Mouse (Mus musculus): ENCODE results near the gene Pus7l.

- TF ChIP-seq CEBPB (IDR thresholded peaks at IDR 0.05; ENCODE audit: insufficient read depth, poor library complexity, severe bottlenecking) = no peak
- TF ChIP-seq POLR2A (IDR thresholded peaks at IDR 0.05; ENCODE audit: insufficient read length, low read depth) = no peak
- TF ChIP-seq MAX (IDR thresholded peaks at IDR 0.05; ENCODE audit: low read depth) = no peak
- TF ChIP-seq MYOG (IDR thresholded peaks at IDR 0.05; ENCODE audit: control insufficient read depth in 1 of 3, insufficient read depth in 1 of 3, insufficient read length in 2 of 3, low read depth in 2 of 3) = no peak
- TF ChIP-seq POLR2AphosphoS2 (IDR thresholded peaks at IDR 0.05; ENCODE audit: insufficient read length, low read depth) = no peak
- TF ChIP-seq USF1 (IDR thresholded peaks at IDR 0.05; ENCODE audit: low read depth) = no peak
- no peak for TF ChIP-seq SRF (IDR thresholded peaks at IDR 0.05; ENCODE audit: control insufficient read depth, insufficient read length, low read depth)
- no peak for TF ChIP-seq TCF3 (IDR thresholded peaks at IDR 0.05; ENCODE audit: insufficient read length, low read depth)
- TF ChIP-seq TCF12 (IDR thresholded peaks at IDR 0.05; ENCODE audit: insufficient read depth, poor library complexity, severe bottlenecking) = no peak
- no peak for TF ChIP-seq REST (IDR thresholded peaks at IDR 0.05; ENCODE audit: insufficient read depth, insufficient read length)
- TF ChIP-seq E2F4 (IDR thresholded peaks at IDR 0.05; ENCODE audit: insufficient read depth) = no peak
- TF ChIP-seq MYOD1 (IDR thresholded peaks at IDR 0.05; ENCODE audit: control insufficient read depth in 1 of 3, insufficient read length in 2 of 3, low read depth in 2 of 3) = no peak
Observed at GRCm38 (mm10) chr15:94535521-94535920, 7.8 kb downstream of the Pus7l start.
